Mouse (Mus musculus) 3134 (cell line): ENCODE measurements around the gene Map3k5.

Source experiments
- DNase-seq: peaks from one replicate; pipeline ENCODE4 v3.0.0-alpha.2; 2011; ENCODE audit warnings: low spot score; ENCODE audit not compliant: insufficient read length; ENCODE audit errors: extremely low read depth

The Map3k5 gene

GRCm38 (mm10) chr10:19933511-19934383, 525 bp upstream of the Map3k5 start:
- DNase-seq: peak; percentile 17

GRCm38 (mm10) chr10:19935295-19935623, 987 bp downstream of the Map3k5 start:
- no peak for DNase-seq

GRCm38 (mm10) chr10:19935821-19936367, 1.6 kb downstream of the Map3k5 start:
- DNase-seq: no peak

- DNase-seq: no peak
Measured at GRCm38 (mm10) chr10:19936961-19937708, 2.9 kb downstream of the Map3k5 start.

GRCm38 (mm10) chr10:19938738-19939137, 4.5 kb downstream of the Map3k5 start:
- DNase-seq: no peak

GRCm38 (mm10) chr10:19939282-19939705, 5.0 kb downstream of the Map3k5 start:
- DNase-seq: no peak

- DNase-seq: no peak
Measured at GRCm38 (mm10) chr10:19940127-19940526, 5.9 kb downstream of the Map3k5 start.

- no peak for DNase-seq
Measured at GRCm38 (mm10) chr10:19940626-19941025, 6.4 kb downstream of the Map3k5 start.

GRCm38 (mm10) chr10:19941063-19941462, 6.8 kb downstream of the Map3k5 start:
- no peak for DNase-seq

GRCm38 (mm10) chr10:19941914-19942313, 7.6 kb downstream of the Map3k5 start:
- DNase-seq: no peak

- no peak for DNase-seq
Measured at GRCm38 (mm10) chr10:19942621-19943020, 8.3 kb downstream of the Map3k5 start.

GRCm38 (mm10) chr10:19945651-19946050, 11.4 kb downstream of the Map3k5 start:
- DNase-seq: no peak

- no peak for DNase-seq
Measured at GRCm38 (mm10) chr10:19946644-19947043, 12.4 kb downstream of the Map3k5 start.

GRCm38 (mm10) chr10:19947441-19947840, 13.2 kb downstream of the Map3k5 start:
- no peak for DNase-seq

GRCm38 (mm10) chr10:19947901-19948300, 13.6 kb downstream of the Map3k5 start:
- DNase-seq: no peak

- DNase-seq: no peak
Measured at GRCm38 (mm10) chr10:19948381-19948780, 14.1 kb downstream of the Map3k5 start.

GRCm38 (mm10) chr10:19949106-19949505, 14.8 kb downstream of the Map3k5 start:
- DNase-seq: no peak

- DNase-seq: no peak
Measured at GRCm38 (mm10) chr10:19953032-19953761, 18.9 kb downstream of the Map3k5 start.

GRCm38 (mm10) chr10:19954572-19954971, 20.3 kb downstream of the Map3k5 start:
- DNase-seq: no peak

- no peak for DNase-seq
Measured at GRCm38 (mm10) chr10:19955817-19956216, 21.5 kb downstream of the Map3k5 start.

GRCm38 (mm10) chr10:19956745-19957144, 22.5 kb downstream of the Map3k5 start:
- no peak for DNase-seq
